Mouse (Mus musculus): ENCODE measurements at regions not wholly inside any gene's neighbourhood (a gene's known extent, or its start where the extent isn't known, plus 50 kb on each side); places are given as distances from the start of the nearest gene placed in this dataset.

GRCm38 (mm10) chr8:8488191-8488694 lies 172.8 kb downstream of the Efnb2 start:
- WGBS: 54% methylated on average over 9 of the region's 9 CpGs
- no peaks in the 10 kb centered on the region for H3K36me3 ChIP-seq (ENCODE audit: control insufficient read depth, insufficient read depth)
- H3K27ac ChIP-seq (ENCODE audit: low read depth, low read length): no peak overlapping the region
- H3K4me1 ChIP-seq (replicated peaks; ENCODE audit: control insufficient read depth, insufficient read depth, low read length): 0 out of 2 replicates have a peak, but pooled peaks cover 7% of the 10 kb centered on the region
- H3K27me3 ChIP-seq (replicated peaks; ENCODE audit: control insufficient read depth, insufficient read depth, low read length): no peaks in the 10 kb centered on the region
- no peak overlapping the region for H3K9ac ChIP-seq (ENCODE audit: low read depth, low read length)
- no peak overlapping the region for H3K4me3 ChIP-seq (ENCODE audit: low read depth, low read length)
- peak; percentile 36; the same call in 1 of the 2 replicates for ATAC-seq
- H3K4me2 ChIP-seq (replicated peaks; ENCODE audit: low read depth): no peak overlapping the region
- no peak for TF ChIP-seq CTCF (IDR thresholded peaks at IDR 0.05; ENCODE audit: low read depth)
- H3K9me3 ChIP-seq (ENCODE audit: control insufficient read depth): no peaks in the 10 kb centered on the region

GRCm38 (mm10) chr8:8487706-8488105 lies 173.3 kb downstream of the Efnb2 start:
- Histone ChIP-seq H3K9ac (ENCODE audit: low read depth, low read length) (no peak overlapping the region), H3K27ac (ENCODE audit: low read depth, low read length) (no peak overlapping the region), H3K4me1 (replicated peaks; ENCODE audit: control insufficient read depth, insufficient read depth, low read length) (0 out of 2 replicates have a peak, but pooled peaks cover 7% of the 10 kb centered on the region), H3K4me2 (replicated peaks; ENCODE audit: low read depth) (no peak overlapping the region), H3K4me3 (ENCODE audit: low read depth, low read length) (no peak overlapping the region), H3K9me3 (ENCODE audit: control insufficient read depth) (no peaks in the 10 kb centered on the region), H3K27me3 (replicated peaks; ENCODE audit: control insufficient read depth, insufficient read depth, low read length) (no peaks in the 10 kb centered on the region), H3K36me3 (ENCODE audit: control insufficient read depth, insufficient read depth) (no peaks in the 10 kb centered on the region)
- ATAC-seq: no peak
- TF ChIP-seq CTCF (IDR thresholded peaks at IDR 0.05; ENCODE audit: low read depth): no peak
- WGBS: 47% methylated on average over 5 of the region's 5 CpGs

DNA sequence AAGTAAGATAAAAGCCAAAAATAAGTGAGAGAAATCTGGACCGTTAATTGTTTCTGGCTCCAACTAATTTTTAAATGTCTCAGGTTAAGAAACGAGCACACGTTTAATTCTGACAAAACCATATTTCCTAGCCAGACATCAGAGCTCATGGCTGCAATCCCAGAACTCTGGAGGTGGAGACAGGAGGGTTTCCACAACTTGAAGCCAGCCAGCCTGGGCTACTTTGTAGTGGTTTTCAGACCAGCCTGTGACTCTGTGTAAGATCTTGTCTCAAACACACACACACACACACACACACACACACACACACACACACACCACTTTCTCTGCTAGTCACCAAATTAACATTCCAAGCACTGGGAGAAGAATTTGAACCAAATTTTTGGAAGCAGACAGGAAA lies 174.2 kb downstream of the Efnb2 start:
- no peak overlapping the region for H3K4me3 ChIP-seq (ENCODE audit: low read depth, low read length)
- 0 out of 2 replicates have a peak, but pooled peaks cover 7% of the 10 kb centered on the region for H3K4me1 ChIP-seq (replicated peaks; ENCODE audit: control insufficient read depth, insufficient read depth, low read length)
- H3K36me3 ChIP-seq (ENCODE audit: control insufficient read depth, insufficient read depth): no peaks in the 10 kb centered on the region
- no peaks in the 10 kb centered on the region for H3K27me3 ChIP-seq (replicated peaks; ENCODE audit: control insufficient read depth, insufficient read depth, low read length)
- H3K4me2 ChIP-seq (replicated peaks; ENCODE audit: low read depth): no peak overlapping the region
- no peak overlapping the region for H3K9ac ChIP-seq (ENCODE audit: low read depth, low read length)
- WGBS: 84% methylated on average over 3 of the region's 3 CpGs
- no peak for ATAC-seq
- H3K27ac ChIP-seq (ENCODE audit: low read depth, low read length): no peak overlapping the region
- H3K9me3 ChIP-seq (ENCODE audit: control insufficient read depth): no peaks in the 10 kb centered on the region
- no peak for TF ChIP-seq CTCF (IDR thresholded peaks at IDR 0.05; ENCODE audit: low read depth)

- no peak for ATAC-seq
- H3K36me3 ChIP-seq (ENCODE audit: control insufficient read depth, insufficient read depth): no peaks in the 10 kb centered on the region
- H3K9me3 ChIP-seq (ENCODE audit: control insufficient read depth): no peaks in the 10 kb centered on the region
- no peaks in the 10 kb centered on the region for H3K27me3 ChIP-seq (replicated peaks; ENCODE audit: control insufficient read depth, insufficient read depth, low read length)
- no peak overlapping the region for H3K9ac ChIP-seq (ENCODE audit: low read depth, low read length)
- TF ChIP-seq CTCF (IDR thresholded peaks at IDR 0.05; ENCODE audit: low read depth): no peak
- 0 out of 2 replicates have a peak, but pooled peaks cover 7% of the 10 kb centered on the region for H3K4me1 ChIP-seq (replicated peaks; ENCODE audit: control insufficient read depth, insufficient read depth, low read length)
- H3K4me3 ChIP-seq (ENCODE audit: low read depth, low read length): no peak overlapping the region
- 70% methylated on average over 3 of the region's 3 CpGs for WGBS
- H3K27ac ChIP-seq (ENCODE audit: low read depth, low read length): no peak overlapping the region
- no peak overlapping the region for H3K4me2 ChIP-seq (replicated peaks; ENCODE audit: low read depth)
Observed at GRCm38 (mm10) chr8:8485252-8485651, 175.8 kb downstream of the Efnb2 start.

DNA sequence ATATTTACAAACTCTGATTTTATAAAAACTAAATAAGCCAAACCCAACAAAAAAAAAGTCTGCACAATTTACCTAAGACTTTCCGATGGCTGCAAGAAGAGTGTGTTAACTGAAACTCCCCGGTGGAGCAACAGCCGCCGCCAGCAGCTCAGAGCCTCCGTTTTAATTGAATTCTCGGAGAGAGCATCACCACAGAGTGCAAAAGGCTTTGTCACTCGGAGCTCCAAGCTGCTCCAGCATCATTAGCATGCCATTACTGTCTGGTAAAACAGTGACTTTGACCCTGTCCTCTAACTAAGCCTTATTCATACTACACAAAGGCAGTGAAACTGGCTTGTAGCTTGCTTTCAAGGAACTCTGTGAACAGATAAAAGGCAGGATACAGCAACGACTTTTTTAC lies 176.5 kb downstream of the Efnb2 start:
- 49% methylated on average over 8 of the region's 8 CpGs for WGBS
- no peaks in the 10 kb centered on the region for H3K27me3 ChIP-seq (replicated peaks; ENCODE audit: control insufficient read depth, insufficient read depth, low read length)

DNA sequence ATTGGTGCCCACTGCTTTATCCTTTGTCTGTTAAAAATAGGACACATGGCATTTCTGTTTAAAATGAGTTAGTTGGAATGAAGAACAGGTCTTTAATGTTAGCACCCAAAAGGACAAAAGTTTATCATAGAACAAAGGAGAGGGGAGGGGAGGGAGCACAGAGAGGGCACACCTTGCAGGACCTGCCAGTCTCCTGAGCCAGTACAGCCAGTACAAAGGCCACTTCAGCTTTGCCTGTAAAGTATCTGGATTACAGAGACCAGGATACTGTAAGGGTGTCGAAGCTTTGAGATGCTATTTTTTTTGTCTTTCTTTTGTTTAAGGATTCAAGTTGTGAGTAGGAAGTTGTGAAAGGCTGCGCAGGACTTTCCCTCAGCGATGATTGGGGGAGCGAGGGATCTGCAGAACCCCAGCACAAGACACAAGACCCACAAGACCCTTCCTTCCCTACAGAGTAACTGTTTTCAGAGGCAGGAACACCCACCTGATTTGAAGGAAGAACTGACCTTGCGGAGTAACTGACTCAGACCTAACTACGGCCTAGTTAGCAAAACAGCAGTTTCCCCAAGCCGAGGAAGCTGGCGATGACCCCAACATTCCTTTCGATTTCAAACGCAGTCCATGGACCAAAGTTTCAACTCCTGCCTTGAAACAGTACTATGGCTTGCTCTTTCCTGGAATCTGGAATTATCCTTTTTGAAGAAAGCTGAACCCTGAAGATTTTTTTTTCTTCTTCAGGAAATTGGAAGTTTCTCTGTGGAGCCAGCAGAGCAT lies 178.1 kb downstream of the Efnb2 start:
- Histone ChIP-seq H3K27ac (ENCODE audit: low read depth, low read length) (no peak overlapping the region), H3K4me3 (ENCODE audit: low read depth, low read length) (no peak overlapping the region), H3K4me2 (replicated peaks; ENCODE audit: low read depth) (no peak overlapping the region), H3K9ac (ENCODE audit: low read depth, low read length) (no peak overlapping the region), H3K9me3 (ENCODE audit: control insufficient read depth) (no peaks in the 10 kb centered on the region), H3K27me3 (replicated peaks; ENCODE audit: control insufficient read depth, insufficient read depth, low read length) (no peaks in the 10 kb centered on the region), H3K4me1 (replicated peaks; ENCODE audit: control insufficient read depth, insufficient read depth, low read length) (0 out of 2 replicates have a peak, but pooled peaks cover 5% of the 10 kb centered on the region), H3K36me3 (ENCODE audit: control insufficient read depth, insufficient read depth) (no peaks in the 10 kb centered on the region)
- WGBS: 70% methylated on average over 10 of the region's 10 CpGs
- no peak for ATAC-seq
- no peak for TF ChIP-seq CTCF (IDR thresholded peaks at IDR 0.05; ENCODE audit: low read depth)

More for the DNA sequence above, 176.5 kb downstream of the Efnb2 start:
- TF ChIP-seq CTCF (IDR thresholded peaks at IDR 0.05; ENCODE audit: low read depth): no peak
- Histone ChIP-seq H3K9ac (ENCODE audit: low read depth, low read length) (no peak overlapping the region), H3K4me3 (ENCODE audit: low read depth, low read length) (no peak overlapping the region), H3K36me3 (ENCODE audit: control insufficient read depth, insufficient read depth) (no peaks in the 10 kb centered on the region), H3K27ac (ENCODE audit: low read depth, low read length) (no peak overlapping the region), H3K4me2 (replicated peaks; ENCODE audit: low read depth) (no peak overlapping the region), H3K4me1 (replicated peaks; ENCODE audit: control insufficient read depth, insufficient read depth, low read length) (0 out of 2 replicates have a peak, but pooled peaks cover 7% of the 10 kb centered on the region), H3K9me3 (ENCODE audit: control insufficient read depth) (no peaks in the 10 kb centered on the region)
- ATAC-seq: no peak

Measured in intestine, postnatal 0 days (tissue).